ENCODE assay signal across 17 mouse cellular contexts in genomic region chr1:119471793-119472396, GRCm38 (mm10). TPM values are rescaled to one million over a fixed set of nuclear protein-coding genes. Genes with fewer than 3 reads are reported as not detected.
DNase-seq lines count a peak whose midpoint lies in the region; ATAC-seq and TF ChIP-seq lines count a peak whose summit lies in the region.
"Had no signal": no experiment of that assay in that cellular context is flagged by ENCODE, and none has a peak within 500 bp of the region (broad histone marks: within the 10 kb centered on the region; RNA-seq: fewer than 3 reads in every experiment).

No protein-coding gene starts in this region.

- no peak overlapping the region for H3K9ac ChIP-seq in forebrain, embryonic 13.5 days
- no peak overlapping the region for H3K9ac ChIP-seq in forebrain, embryonic 11.5 days (ENCODE audit: low read length)
- H3K9ac ChIP-seq: embryonic facial prominence, embryonic 13.5 days; liver, postnatal 0 days had no signal

- peaks cover 26% of the 10 kb centered on the region for H3K36me3 ChIP-seq in forebrain, embryonic 13.5 days (ENCODE audit: poor library complexity, severe bottlenecking)
- no peaks in the 10 kb centered on the region for H3K36me3 ChIP-seq in forebrain, embryonic 11.5 days (ENCODE audit: control insufficient read depth, insufficient read depth, low read length)
- H3K36me3 ChIP-seq in testis, adult 2 months (ENCODE audit: control insufficient read depth, insufficient read depth, low read length), result no peaks in the 10 kb centered on the region

- no peaks in the 10 kb centered on the region for H3K9me3 ChIP-seq in forebrain, embryonic 13.5 days (replicated peaks)
- H3K9me3 ChIP-seq in forebrain, embryonic 11.5 days (ENCODE audit: control insufficient read depth, low read length), result no peaks in the 10 kb centered on the region
- H3K9me3 ChIP-seq: embryonic facial prominence, embryonic 13.5 days had no signal

- no peak for TF ChIP-seq POLR2A in testis, adult 2 months (IDR thresholded peaks at IDR 0.05; ENCODE audit: control insufficient read depth, low read depth, low read length)

- peaks cover 15% of the 10 kb centered on the region for H3K4me1 ChIP-seq in forebrain, embryonic 13.5 days
- no peaks in the 10 kb centered on the region for H3K4me1 ChIP-seq in forebrain, embryonic 11.5 days (replicated peaks; ENCODE audit: control insufficient read depth, insufficient read depth, low read length)
- no peaks in the 10 kb centered on the region; the same call in 1 of the 2 replicates for H3K4me1 ChIP-seq in testis, adult 2 months (ENCODE audit: control insufficient read depth, insufficient read depth, low read length)

- intact Hi-C loops in gastrocnemius, adult 2 months (cut with DNase I), result loop anchor here (5.0 kb wide), 1 partner anchor 50 kb away; no protein-coding TSS in a partner anchor

- TF ChIP-seq CTCF in testis, adult 2 months (IDR thresholded peaks at IDR 0.05; ENCODE audit: control insufficient read depth, insufficient read depth, insufficient replicate concordance, low read depth, low read length), result no peak
- TF ChIP-seq CTCF in gastrocnemius, adult 2 months (IDR thresholded peaks at IDR 0.05), result no peak

- H3K27me3 ChIP-seq in forebrain, embryonic 13.5 days, result no peaks in the 10 kb centered on the region
- no peaks in the 10 kb centered on the region for H3K27me3 ChIP-seq in forebrain, embryonic 11.5 days (ENCODE audit: control insufficient read depth, insufficient read depth, low read length)
- no peaks in the 10 kb centered on the region for H3K27me3 ChIP-seq in testis, adult 2 months (ENCODE audit: control insufficient read depth, insufficient read depth, low read length)
- H3K27me3 ChIP-seq: embryonic facial prominence, embryonic 13.5 days had no signal

- peak overlapping the region; percentile 55 for H3K27ac ChIP-seq in forebrain, embryonic 13.5 days
- H3K27ac ChIP-seq in forebrain, embryonic 11.5 days (ENCODE audit: low read depth, low read length), result no peak overlapping the region
- peak overlapping the region; percentile 14 for H3K27ac ChIP-seq in testis, adult 2 months (ENCODE audit: control insufficient read depth, insufficient read depth, low read depth, low read length)
- H3K27ac ChIP-seq in gastrocnemius, adult 2 months, result no peak overlapping the region
- H3K27ac ChIP-seq: hindbrain, postnatal 0 days had no signal

- no peak overlapping the region for H3K4me2 ChIP-seq in forebrain, embryonic 13.5 days
- no peak overlapping the region for H3K4me2 ChIP-seq in forebrain, embryonic 11.5 days (ENCODE audit: low read depth, low read length, severe bottlenecking)
- H3K4me2 ChIP-seq: embryonic facial prominence, embryonic 13.5 days had no signal

- no peak overlapping the region for H3K4me3 ChIP-seq in forebrain, embryonic 13.5 days
- H3K4me3 ChIP-seq in forebrain, embryonic 11.5 days (ENCODE audit: low read depth, low read length), result no peak overlapping the region
- H3K4me3 ChIP-seq in testis, adult 2 months (ENCODE audit: control insufficient read depth, low read depth, low read length), result no peak overlapping the region
- no peak overlapping the region for H3K4me3 ChIP-seq in gastrocnemius, adult 2 months
- H3K4me3 ChIP-seq: embryonic facial prominence, embryonic 13.5 days had no signal

- peak; percentile 65 for ATAC-seq in forebrain, embryonic 13.5 days
- no peak for ATAC-seq in forebrain, embryonic 11.5 days (replicated peaks; ENCODE audit: low FRiP score)
- ATAC-seq: hindbrain, postnatal 0 days; liver, postnatal 0 days had no signal

- no peak for DNase-seq in forebrain, embryonic 11.5 days (ENCODE audit: low spot score)
- peak; percentile 50 for DNase-seq in kidney, postnatal 10 days
- no peak for DNase-seq in kidney, postnatal 36 days
- DNase-seq in testis, postnatal 10 days (ENCODE audit: low spot score), result no peak
- DNase-seq in right cerebral cortex, postnatal 36 days (ENCODE audit: low spot score in 2 of 2), result no peak
- DNase-seq in gastrocnemius, adult 2 months, result no peak
- DNase-seq: cerebellum, adult 9-11 months; gastrocnemius, postnatal 10 days; heart, postnatal 10 days; kidney, adult 18-20 months; liver, postnatal 0 days; thymus, postnatal 14 days had no signal

- WGBS in forebrain, embryonic 13.5 days, result 55% methylated on average over 14 of the region's 14 CpGs
- WGBS in forebrain, embryonic 11.5 days, result 66% methylated on average over 14 of the region's 14 CpGs

RNA-seq across cellular contexts. Expression of gene Ralb, which starts 32.7 kb away (rescaled TPM):
- 51.0 and 52.5 TPM in 2 replicates for polyA plus RNA-seq in forebrain, embryonic 13.5 days (2015; fragmentation: Nextera tagmentation; extraction: Ambion mirVana)
- polyA plus RNA-seq in forebrain, embryonic 11.5 days (2014; fragmentation: Nextera tagmentation; extraction: Ambion mirVana), result 74.1 and 74.2 TPM in 2 replicates
- 13.8 and 16.0 TPM in 2 replicates for polyA plus RNA-seq in testis, adult 2 months (2012; rRNA removed)
- 1 to 10 TPM; 6.7 to 7.8 TPM for total RNA-seq in gastrocnemius, adult 2 months (2021)

RNA-seq across cellular contexts. Expression of gene Inhbb, which starts 49.8 kb away (rescaled TPM):
- 4.1 and 4.6 TPM in 2 replicates for polyA plus RNA-seq in forebrain, embryonic 13.5 days (2015; fragmentation: Nextera tagmentation; extraction: Ambion mirVana)
- 0.63 and 0.81 TPM in 2 replicates for polyA plus RNA-seq in forebrain, embryonic 11.5 days (2014; fragmentation: Nextera tagmentation; extraction: Ambion mirVana)
- polyA plus RNA-seq in testis, adult 2 months (2012; rRNA removed), result 7.3 and 8.8 TPM in 2 replicates
- under 1 TPM; 0.43 to 0.89 TPM for total RNA-seq in gastrocnemius, adult 2 months (2021)
- total RNA-seq: MEL had no signal

RNA-seq across cellular contexts. Expression of gene Tmem185b, which starts 54.1 kb away (rescaled TPM):
- polyA plus RNA-seq in forebrain, embryonic 13.5 days (2015; fragmentation: Nextera tagmentation; extraction: Ambion mirVana), result 18.7 and 19.1 TPM in 2 replicates
- polyA plus RNA-seq in forebrain, embryonic 11.5 days (2014; fragmentation: Nextera tagmentation; extraction: Ambion mirVana), result 22.5 and 23.4 TPM in 2 replicates
- 11.6 and 13.9 TPM in 2 replicates for polyA plus RNA-seq in testis, adult 2 months (2012; rRNA removed)
- total RNA-seq in gastrocnemius, adult 2 months (2021), result 1 to 10 TPM; 3.4 to 5.9 TPM

Comparison
In these comparisons a context has a peak if more than half of its experiments do, and no peak if none do; other contexts are left out.
1. H3K27ac ChIP-seq: peak in forebrain, embryonic 13.5 days (single experiment) and testis, adult 2 months (single experiment); none in forebrain, embryonic 11.5 days (single experiment) and gastrocnemius, adult 2 months (single experiment).